Mouse (Mus musculus) myocyte (in vitro differentiated cells): Measurements from ENCODE around the gene Gm973. TPM values are rescaled to one million over a fixed set of nuclear protein-coding genes. Genes with fewer than 3 reads are reported as not detected.
A peak's percentile ranks its signal among the peaks of the same experiment; 100 is the strongest.

ENCODE experiments used
- H3K27me3 ChIP-seq: one replicate; pipeline ENCODE4 v1.6.1; 2011; ENCODE audit not compliant: control insufficient read depth, insufficient read depth, insufficient read length
- H3K36me3 ChIP-seq: one replicate; pipeline ENCODE4 v1.6.1; 2011; ENCODE audit not compliant: control insufficient read depth, insufficient read depth
- H3K4me2 ChIP-seq: one replicate; pipeline ENCODE4 v1.6.1; 2011; ENCODE audit warnings: low read depth, control low read depth
- H3K4me3 ChIP-seq: one replicate; pipeline ENCODE4 v1.5.1; 2011; ENCODE audit warnings: mild to moderate bottlenecking, control low read depth, moderate library complexity
- H3K79me2 ChIP-seq: one replicate; pipeline ENCODE4 v1.6.1; 2011; ENCODE audit not compliant: control insufficient read depth, insufficient read depth
- H3ac ChIP-seq: one replicate; pipeline ENCODE4 v1.6.1; 2011; ENCODE audit not compliant: control insufficient read depth, insufficient read length
- CEBPB ChIP-seq: IDR thresholded peaks from 2 replicates; pipeline ENCODE4 v1.6.1; 2011; ENCODE audit warnings: mild to moderate bottlenecking, moderate library complexity; ENCODE audit not compliant: poor library complexity, insufficient read depth, severe bottlenecking
- E2F4 ChIP-seq: IDR thresholded peaks from one replicate; pipeline ENCODE4 v1.6.1; 2011; ENCODE audit warnings: mild to moderate bottlenecking, control low read depth, moderate library complexity; ENCODE audit not compliant: insufficient read depth
- MAX ChIP-seq: IDR thresholded peaks from one replicate; pipeline ENCODE4 v1.6.1; 2011; ENCODE audit warnings: low read depth, mild to moderate bottlenecking, control low read depth
- MYOD1 ChIP-seq, 3 experiments: IDR thresholded peaks; one replicate each; pipeline ENCODE4 v1.6.1; 2011; ENCODE audit warnings: control low read depth in 2 of 3, low read depth in 2 of 3, mild to moderate bottlenecking in 2 of 3, moderate library complexity in 1 of 3; ENCODE audit not compliant: insufficient read length in 2 of 3, control insufficient read depth in 1 of 3
- MYOG ChIP-seq, 3 experiments: IDR thresholded peaks; one replicate each; pipeline ENCODE4 v1.6.1; 2011; ENCODE audit warnings: control low read depth in 2 of 3, low read depth in 2 of 3, mild to moderate bottlenecking in 2 of 3; ENCODE audit not compliant: insufficient read length in 2 of 3, control insufficient read depth in 1 of 3, insufficient read depth in 1 of 3
- POLR2A ChIP-seq: IDR thresholded peaks from one replicate; pipeline ENCODE4 v1.6.1; 2011; ENCODE audit warnings: low read depth, mild to moderate bottlenecking, control low read depth, moderate library complexity; ENCODE audit not compliant: insufficient read length
- POLR2AphosphoS2 ChIP-seq: IDR thresholded peaks from one replicate; pipeline ENCODE4 v1.6.1; 2011; ENCODE audit warnings: low read depth, control low read depth; ENCODE audit not compliant: insufficient read length
- REST ChIP-seq: IDR thresholded peaks from one replicate; pipeline ENCODE4 v1.6.1; 2011; ENCODE audit warnings: mild to moderate bottlenecking, control low read depth, moderate library complexity; ENCODE audit not compliant: insufficient read depth, insufficient read length
- SRF ChIP-seq: IDR thresholded peaks from one replicate; pipeline ENCODE4 v1.6.1; 2011; ENCODE audit warnings: low read depth; ENCODE audit not compliant: control insufficient read depth, insufficient read length
- TCF12 ChIP-seq: IDR thresholded peaks from one replicate; pipeline ENCODE4 v1.6.1; 2011; ENCODE audit warnings: mild to moderate bottlenecking, control low read depth; ENCODE audit not compliant: poor library complexity, insufficient read depth, severe bottlenecking
- TCF3 ChIP-seq: IDR thresholded peaks from one replicate; pipeline ENCODE4 v1.6.1; 2011; ENCODE audit warnings: low read depth, control low read depth; ENCODE audit not compliant: insufficient read length
- USF1 ChIP-seq: IDR thresholded peaks from one replicate; pipeline ENCODE4 v1.6.1; 2011; ENCODE audit warnings: low read depth, mild to moderate bottlenecking, control low read depth, moderate library complexity
- polyA plus RNA-seq: library from polyadenylated mRNA; unstranded; fragments of >200 nt; fragmentation: generic; extraction: Trizol; gene quantifications from one replicate; pipeline ENCODE4 v1.2.1, GENCODE M21; 2012; ENCODE audit warnings: missing spikeins

Gene Gm973
- polyA plus RNA-seq, 1 experiment: not detected

DNA sequence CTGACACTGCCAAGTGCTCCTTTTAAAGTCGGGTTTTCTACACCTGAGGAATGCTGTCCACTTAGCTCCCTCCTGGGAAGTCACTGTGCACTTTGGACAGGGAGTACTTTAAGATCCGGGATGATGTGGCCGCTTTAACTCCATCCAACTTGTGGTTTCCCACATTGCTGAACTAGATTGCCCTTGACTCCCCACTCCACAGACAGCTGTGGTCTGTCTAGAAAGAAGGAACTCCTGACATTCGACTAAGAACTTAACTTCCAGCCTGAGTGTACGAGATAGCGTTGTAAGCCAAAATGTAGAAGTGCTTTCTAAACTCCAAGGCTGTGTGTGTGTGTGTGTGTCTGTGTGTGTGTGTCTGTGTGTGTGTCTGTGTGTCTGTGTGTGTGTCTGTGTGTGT is 34.2 kb downstream of the Gm973 start:
- H3K27me3 ChIP-seq: no peaks in the 10 kb centered on the region

DNA sequence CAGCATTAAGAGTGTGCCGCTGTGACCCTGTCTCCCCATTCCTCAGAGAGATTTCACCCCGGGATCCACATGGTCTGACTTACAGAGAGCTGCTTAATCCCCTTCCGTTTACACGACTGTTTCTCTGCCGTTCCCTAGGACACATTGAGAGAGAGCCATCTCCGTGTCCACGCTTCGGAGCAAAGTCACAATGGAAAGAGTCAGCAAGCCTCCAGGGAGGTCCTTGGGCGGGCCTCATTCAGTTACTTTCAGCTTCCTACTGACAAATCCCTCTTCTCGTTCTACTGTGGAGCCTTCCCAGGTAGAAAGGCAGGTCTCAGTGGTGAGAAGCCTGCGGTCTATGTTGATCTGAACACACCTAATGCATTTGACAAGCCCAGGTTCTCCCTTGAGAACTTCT is 34.9 kb downstream of the Gm973 start:
- Histone ChIP-seq H3K4me3 (no peak overlapping the region), H3K27me3 (no peaks in the 10 kb centered on the region), H3K79me2 (no peaks in the 10 kb centered on the region), H3K36me3 (no peaks in the 10 kb centered on the region), H3K4me2 (no peak overlapping the region), H3ac (no peak overlapping the region)
- no peak for TF ChIP-seq SRF
- no peak for TF ChIP-seq TCF3
- TF ChIP-seq MAX: no peak
- TF ChIP-seq TCF12: no peak
- no peak for TF ChIP-seq E2F4
- no peak for TF ChIP-seq MYOD1 (IDR thresholded peaks at IDR 0.05; ENCODE audit: control insufficient read depth in 1 of 3, insufficient read length in 2 of 3, low read depth in 2 of 3)
- no peak for TF ChIP-seq USF1
- TF ChIP-seq MYOG (IDR thresholded peaks at IDR 0.05; ENCODE audit: control insufficient read depth in 1 of 3, insufficient read depth in 1 of 3, insufficient read length in 2 of 3, low read depth in 2 of 3): no peak
- no peak for TF ChIP-seq POLR2A
- no peak for TF ChIP-seq POLR2AphosphoS2
- TF ChIP-seq CEBPB: no peak
- no peak for TF ChIP-seq REST

More for the DNA sequence above, 34.2 kb downstream of the Gm973 start:
- Histone ChIP-seq H3K79me2 (no peaks in the 10 kb centered on the region), H3K4me2 (no peak overlapping the region), H3ac (no peak overlapping the region), H3K36me3 (no peaks in the 10 kb centered on the region), H3K4me3 (no peak overlapping the region)
- TF ChIP-seq MYOD1 (IDR thresholded peaks at IDR 0.05; ENCODE audit: control insufficient read depth in 1 of 3, insufficient read length in 2 of 3, low read depth in 2 of 3): peak in 2 of 3 experiments; percentile 1 to 9
- no peak for TF ChIP-seq MAX

DNA sequence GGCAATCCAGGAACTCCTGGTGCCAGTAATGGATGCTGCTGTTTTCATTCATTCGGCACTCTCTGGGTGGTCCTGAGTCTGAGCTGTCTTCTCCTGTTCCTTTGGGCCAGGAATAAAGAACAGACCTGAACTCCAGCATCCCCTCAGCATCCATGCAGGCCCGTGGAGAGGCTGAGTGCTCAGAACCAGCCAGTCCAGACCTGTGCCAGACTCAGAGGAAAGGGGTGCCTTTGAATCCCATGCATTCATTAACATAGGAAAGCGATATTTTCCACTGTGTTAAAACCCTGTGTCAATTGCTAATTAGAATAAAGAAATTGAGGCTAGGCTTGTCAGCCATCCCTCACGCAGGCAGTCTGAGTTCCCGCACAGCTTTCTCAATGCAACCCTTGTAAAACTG is 37.6 kb downstream of the Gm973 start:
- Histone ChIP-seq H3ac (no peak overlapping the region), H3K79me2 (no peaks in the 10 kb centered on the region), H3K4me3 (no peak overlapping the region), H3K27me3 (no peaks in the 10 kb centered on the region), H3K4me2 (no peak overlapping the region), H3K36me3 (no peaks in the 10 kb centered on the region)
- TF ChIP-seq REST (no peak), MAX (no peak), TCF3 (no peak), MYOD1 (IDR thresholded peaks at IDR 0.05; ENCODE audit: control insufficient read depth in 1 of 3, insufficient read length in 2 of 3, low read depth in 2 of 3) (no peak), SRF (no peak)

DNA sequence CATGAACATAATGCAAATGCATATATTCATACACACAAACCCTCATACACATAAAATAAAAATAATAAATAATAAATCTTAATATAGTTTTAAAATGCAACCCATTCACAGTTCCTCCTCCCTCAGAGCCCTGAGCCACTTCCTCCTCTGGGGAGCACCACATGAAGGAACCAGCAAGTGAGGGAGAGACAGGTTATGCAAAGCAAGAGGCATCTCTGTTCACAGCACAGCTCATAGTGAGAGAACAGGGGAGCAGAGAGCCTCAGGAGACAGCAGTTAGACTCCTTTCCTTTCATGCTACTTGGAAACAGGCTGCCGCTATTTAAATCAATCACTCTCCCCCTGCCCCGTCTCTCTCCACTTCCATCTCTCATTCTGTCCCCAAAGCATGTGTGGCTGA is 47.5 kb downstream of the Gm973 start:
- no peak overlapping the region for H3ac ChIP-seq
- no peak overlapping the region for H3K4me2 ChIP-seq
- no peaks in the 10 kb centered on the region for H3K36me3 ChIP-seq
- no peak overlapping the region for H3K4me3 ChIP-seq
- no peaks in the 10 kb centered on the region for H3K79me2 ChIP-seq
- no peak for TF ChIP-seq E2F4
- no peak for TF ChIP-seq USF1
- TF ChIP-seq CEBPB: no peak
- no peak for TF ChIP-seq TCF3
- H3K27me3 ChIP-seq: no peaks in the 10 kb centered on the region

DNA sequence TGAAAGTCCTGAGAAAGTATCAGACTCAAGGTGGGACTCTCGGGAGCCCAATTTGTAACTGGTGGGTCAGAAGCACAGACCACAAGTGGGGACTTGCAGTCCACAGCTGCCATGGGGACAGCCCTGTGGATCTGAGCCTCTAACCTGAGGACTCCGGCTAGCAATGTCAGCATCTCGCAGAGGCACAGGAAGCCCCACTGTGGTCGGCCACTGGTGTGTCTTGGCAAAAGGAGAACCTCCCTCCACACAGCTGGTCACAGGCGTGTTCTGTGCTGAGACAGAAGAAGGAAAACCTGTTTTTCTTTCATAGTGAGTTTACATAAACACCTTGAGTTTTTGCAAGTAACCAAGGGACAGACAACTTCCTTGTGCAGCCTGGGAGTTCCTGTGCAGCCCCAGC is 49.7 kb downstream of the Gm973 start:
- no peaks in the 10 kb centered on the region for H3K36me3 ChIP-seq
- no peak overlapping the region for H3K4me3 ChIP-seq
- no peak overlapping the region for H3ac ChIP-seq
- no peaks in the 10 kb centered on the region for H3K27me3 ChIP-seq
- no peak for TF ChIP-seq CEBPB
- no peak for TF ChIP-seq MYOD1 (IDR thresholded peaks at IDR 0.05; ENCODE audit: control insufficient read depth in 1 of 3, insufficient read length in 2 of 3, low read depth in 2 of 3)
- no peaks in the 10 kb centered on the region for H3K79me2 ChIP-seq
- H3K4me2 ChIP-seq: no peak overlapping the region

DNA sequence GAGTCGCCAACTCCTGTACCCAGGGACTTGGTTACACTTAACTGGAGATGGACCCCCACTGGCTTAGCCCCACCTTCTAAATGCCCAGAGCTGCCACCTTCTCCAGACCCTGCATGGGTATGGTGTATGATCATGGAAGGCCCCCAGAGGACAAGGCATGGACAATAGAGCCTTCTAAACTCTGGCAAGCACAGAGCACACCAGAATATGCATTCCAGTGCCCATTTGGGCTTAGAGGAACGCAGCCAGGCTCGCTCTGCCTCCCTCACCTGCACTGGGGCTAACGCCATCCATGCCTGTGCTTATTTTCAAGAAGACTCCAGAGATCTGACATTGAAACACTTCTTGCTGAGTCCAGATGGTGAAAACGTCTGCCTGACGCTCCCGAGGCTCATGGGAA is 50.2 kb downstream of the Gm973 start:
- Histone ChIP-seq H3K4me2 (no peak overlapping the region), H3K36me3 (no peaks in the 10 kb centered on the region)
- TF ChIP-seq MYOD1 (IDR thresholded peaks at IDR 0.05; ENCODE audit: control insufficient read depth in 1 of 3, insufficient read length in 2 of 3, low read depth in 2 of 3) (no peak), USF1 (no peak), MAX (no peak), POLR2A (no peak), TCF12 (no peak), POLR2AphosphoS2 (no peak), REST (no peak), CEBPB (no peak)

More for the DNA sequence above, 50.2 kb downstream of the Gm973 start:
- Histone ChIP-seq H3K4me3 (no peak overlapping the region), H3K79me2 (no peaks in the 10 kb centered on the region), H3ac (no peak overlapping the region), H3K27me3 (no peaks in the 10 kb centered on the region)
